Mouse (Mus musculus): Measurements from ENCODE around the gene Clip2. TPM values are rescaled to one million over a fixed set of nuclear protein-coding genes. Genes with fewer than 3 reads are reported as not detected.
A peak's percentile ranks its signal among the peaks of the same experiment; 100 is the strongest.

Clip2 gene
- total RNA-seq, 2 experiments from 2014 or later, result 3.0 to 4.2 TPM

- intact Hi-C loops (cut with DNase I), result loop anchor here (5.0 kb wide), 1 partner anchor 42 kb away; the partner anchor contains the start of gene Rfc2
- DNase-seq, result peak; percentile 77
- TF ChIP-seq CTCF (IDR thresholded peaks at IDR 0.05), result no peak
- Histone ChIP-seq H3K27ac (peak overlapping the region; percentile 79), H3K4me3 (no peak overlapping the region)
These were observed 12.3 kb downstream of the Clip2 start for GRCm38 (mm10) chr5:134539891-134540290.

- intact Hi-C loops (cut with DNase I), result no loop called here
- DNase-seq, result no peak
- Histone ChIP-seq H3K4me3 (no peak overlapping the region), H3K27ac (no peak overlapping the region)
- TF ChIP-seq CTCF (IDR thresholded peaks at IDR 0.05), result no peak
These were observed 16.2 kb downstream of the Clip2 start for GRCm38 (mm10) chr5:134536036-134536435.

GRCm38 (mm10) chr5:134532417-134532816 lies 19.8 kb downstream of the Clip2 start:
- TF ChIP-seq CTCF (IDR thresholded peaks at IDR 0.05), result no peak
- intact Hi-C loops (cut with DNase I), result no loop called here
- H3K4me3 ChIP-seq, result no peak overlapping the region
- DNase-seq, result no peak
- H3K27ac ChIP-seq, result no peak overlapping the region

GRCm38 (mm10) chr5:134531585-134531984 lies 20.6 kb downstream of the Clip2 start:
- no peak for TF ChIP-seq CTCF (IDR thresholded peaks at IDR 0.05)
- DNase-seq, result no peak

GRCm38 (mm10) chr5:134530830-134531229 lies 21.4 kb downstream of the Clip2 start:
- no peak for TF ChIP-seq CTCF (IDR thresholded peaks at IDR 0.05)
- H3K27ac ChIP-seq, result peak overlapping the region; percentile 28; the same call in 1 of the 2 replicates
- intact Hi-C loops (cut with DNase I), result no loop called here
- no peak overlapping the region for H3K4me3 ChIP-seq
- peak; percentile 79 for DNase-seq

More at GRCm38 (mm10) chr5:134531585-134531984, 20.6 kb downstream of the Clip2 start:
- intact Hi-C loops (cut with DNase I), result no loop called here
- Histone ChIP-seq H3K27ac (no peak overlapping the region), H3K4me3 (no peak overlapping the region)

GRCm38 (mm10) chr5:134528488-134528887 lies 23.7 kb downstream of the Clip2 start:
- DNase-seq, result no peak
- no peak for TF ChIP-seq CTCF (IDR thresholded peaks at IDR 0.05)
- Histone ChIP-seq H3K27ac (no peak overlapping the region), H3K4me3 (no peak overlapping the region)
- intact Hi-C loops (cut with DNase I), result no loop called here

GRCm38 (mm10) chr5:134525971-134526711 lies 26.1 kb downstream of the Clip2 start:
- TF ChIP-seq CTCF (IDR thresholded peaks at IDR 0.05), result peak; percentile 27; the same call in 1 of the 2 replicates
- no peak for DNase-seq
- H3K4me3 ChIP-seq, result no peak overlapping the region
- no peak overlapping the region for H3K27ac ChIP-seq
- intact Hi-C loops (cut with DNase I), result no loop called here

GRCm38 (mm10) chr5:134523728-134524127 lies 28.5 kb downstream of the Clip2 start:
- Histone ChIP-seq H3K4me3 (no peak overlapping the region), H3K27ac (no peak overlapping the region)
- intact Hi-C loops (cut with DNase I), result no loop called here
- no peak for DNase-seq
- no peak for TF ChIP-seq CTCF (IDR thresholded peaks at IDR 0.05)

- intact Hi-C loops (cut with DNase I), result no loop called here
- no peak for TF ChIP-seq CTCF (IDR thresholded peaks at IDR 0.05)
- DNase-seq, result no peak
- H3K4me3 ChIP-seq, result no peak overlapping the region
- H3K27ac ChIP-seq, result no peak overlapping the region
These were observed 29.7 kb downstream of the Clip2 start for GRCm38 (mm10) chr5:134522524-134522923.

- no peak for TF ChIP-seq CTCF (IDR thresholded peaks at IDR 0.05)
- DNase-seq, result no peak
- intact Hi-C loops (cut with DNase I), result no loop called here
- Histone ChIP-seq H3K4me3 (no peak overlapping the region), H3K27ac (no peak overlapping the region)
These were observed 30.4 kb downstream of the Clip2 start for GRCm38 (mm10) chr5:134521806-134522205.

- Histone ChIP-seq H3K4me3 (no peak overlapping the region), H3K27ac (no peak overlapping the region)
- intact Hi-C loops (cut with DNase I), result no loop called here
- TF ChIP-seq CTCF (IDR thresholded peaks at IDR 0.05), result no peak
- no peak for DNase-seq
These were observed 31.1 kb downstream of the Clip2 start for GRCm38 (mm10) chr5:134521131-134521530.

- TF ChIP-seq CTCF (IDR thresholded peaks at IDR 0.05), result no peak
- Histone ChIP-seq H3K4me3 (no peak overlapping the region), H3K27ac (no peak overlapping the region)
- intact Hi-C loops (cut with DNase I), result no loop called here
- no peak for DNase-seq
These were observed 32.1 kb downstream of the Clip2 start for GRCm38 (mm10) chr5:134520120-134520519.

- Histone ChIP-seq H3K4me3 (no peak overlapping the region), H3K27ac (no peak overlapping the region)
- TF ChIP-seq CTCF (IDR thresholded peaks at IDR 0.05), result no peak
- DNase-seq, result no peak
- intact Hi-C loops (cut with DNase I), result no loop called here
These were observed 32.8 kb downstream of the Clip2 start for GRCm38 (mm10) chr5:134519471-134519870.

GRCm38 (mm10) chr5:134512086-134512485 lies 40.1 kb downstream of the Clip2 start:
- no peak for TF ChIP-seq CTCF (IDR thresholded peaks at IDR 0.05)
- H3K4me3 ChIP-seq, result no peak overlapping the region
- no peak for DNase-seq
- H3K27ac ChIP-seq, result no peak overlapping the region
- intact Hi-C loops (cut with DNase I), result no loop called here

All from gastrocnemius, adult 2 months (tissue).